Mouse (Mus musculus) R1 (cell line): ENCODE measurements around the gene Ranbp3l.

Experiments used
- DNase-seq: peaks from one replicate; pipeline ENCODE4 v3.0.0-alpha.2; 2018; ENCODE audit warnings: low read depth, low spot score

Ranbp3l gene

GRCm38 (mm10) chr15:9093598-9094365 is 126.0 kb downstream of the Ranbp3l start:
- DNase-seq: peak; percentile 77

GRCm38 (mm10) chr15:9094366-9094750 is 126.6 kb downstream of the Ranbp3l start:
- peak; percentile 93 for DNase-seq

GRCm38 (mm10) chr15:9096865-9097264 is 129.1 kb downstream of the Ranbp3l start:
- DNase-seq: no peak

GRCm38 (mm10) chr15:9100446-9101077 is 132.8 kb downstream of the Ranbp3l start:
- no peak for DNase-seq

GRCm38 (mm10) chr15:9106303-9107074 is 138.7 kb downstream of the Ranbp3l start:
- no peak for DNase-seq

- DNase-seq: no peak
Measured at GRCm38 (mm10) chr15:9110526-9111347, 143.0 kb downstream of the Ranbp3l start.

- DNase-seq: no peak
Measured at GRCm38 (mm10) chr15:9111648-9112047, 143.9 kb downstream of the Ranbp3l start.

GRCm38 (mm10) chr15:9113556-9113955 is 145.8 kb downstream of the Ranbp3l start:
- no peak for DNase-seq

GRCm38 (mm10) chr15:9114131-9114530 is 146.4 kb downstream of the Ranbp3l start:
- DNase-seq: no peak

GRCm38 (mm10) chr15:9114599-9114998 is 146.8 kb downstream of the Ranbp3l start:
- no peak for DNase-seq
